Mouse (Mus musculus) forebrain, embryonic 16.5 days (tissue): ENCODE measurements around the gene Usp50. TPM values are rescaled to one million over a fixed set of nuclear protein-coding genes. Genes with fewer than 3 reads are reported as not detected.
A peak's percentile ranks its signal among the peaks of the same experiment; 100 is the strongest.

Experiments
- ATAC-seq: fragments of 200-750 bp; cut with Nextera tagmentation; 2 replicates; pipeline ENCODE4 v1.8.0; 2017; ENCODE audit warnings: mild to moderate bottlenecking, moderate library complexity
- H3K27ac ChIP-seq: fragments of 300-500 bp; sonication (generic); 2 replicates; pipeline ENCODE4 v1.5.1; 2014; ENCODE audit warnings: low read length, control low read depth
- H3K27me3 ChIP-seq: fragments of 300-500 bp; sonication (generic); replicated peaks from 2 replicates; pipeline ENCODE4 v1.6.1; 2014; ENCODE audit warnings: low read length; ENCODE audit not compliant: control insufficient read depth, insufficient read depth
- H3K36me3 ChIP-seq: fragments of 300-500 bp; sonication (generic); 2 replicates; pipeline ENCODE4 v1.6.1; 2014; ENCODE audit not compliant: control insufficient read depth, insufficient read depth
- H3K4me1 ChIP-seq: fragments of 300-500 bp; sonication (generic); replicated peaks from 2 replicates; pipeline ENCODE4 v1.6.1; 2014; ENCODE audit warnings: low read length; ENCODE audit not compliant: control insufficient read depth, insufficient read depth
- H3K4me2 ChIP-seq: fragments of 300-500 bp; sonication (generic); 2 replicates; pipeline ENCODE4 v1.6.1; 2014; ENCODE audit warnings: mild to moderate bottlenecking, low read length, control low read depth
- H3K4me3 ChIP-seq: fragments of 300-500 bp; sonication (generic); replicated peaks from 2 replicates; pipeline ENCODE4 v1.5.1; 2014; ENCODE audit warnings: mild to moderate bottlenecking, low read length, control low read depth
- H3K9ac ChIP-seq: fragments of 300-500 bp; sonication (generic); replicated peaks from 2 replicates; pipeline ENCODE4 v1.6.1; 2014; ENCODE audit warnings: low read depth, low read length, control low read depth
- H3K9me3 ChIP-seq: fragments of 300-500 bp; sonication (generic); 2 replicates; pipeline ENCODE4 v1.6.1; 2016; ENCODE audit warnings: low read length; ENCODE audit not compliant: control insufficient read depth
- WGBS: fragments of 180-500 bp; shearing (Covaris S2); extraction: QIAGEN DNeasy Blood & Tissue Kit; methylation state at CpG from one replicate; pipeline ENCODE4 v1.1.7; 2014; 5-methylcytosine and 5-hydroxymethylcytosine counted together
- polyA plus RNA-seq: library from polyadenylated mRNA; unstranded; fragments of >200 nt; fragmentation: Nextera tagmentation; extraction: Ambion mirVana; gene quantifications from 2 replicates; pipeline ENCODE4 v1.2.1, GENCODE M21; 2015

Gene Usp50
- polyA plus RNA-seq, 1 experiment from 2014 or later: 2.2 TPM

- no peak overlapping the region for H3K27ac ChIP-seq
- no peak overlapping the region for H3K9ac ChIP-seq
- no peaks in the 10 kb centered on the region for H3K4me1 ChIP-seq
- no peaks in the 10 kb centered on the region for H3K27me3 ChIP-seq
- H3K36me3 ChIP-seq: no peaks in the 10 kb centered on the region
- WGBS: 62% methylated on average over 3 of the region's 3 CpGs
- H3K4me2 ChIP-seq: no peak overlapping the region
- peak; percentile 90 for ATAC-seq
- H3K4me3 ChIP-seq: no peak overlapping the region
- H3K9me3 ChIP-seq: no peaks in the 10 kb centered on the region
Measured at GRCm38 (mm10) chr2:126782433-126782832, 837 bp downstream of the Usp50 start.

GRCm38 (mm10) chr2:126781478-126781877 lies 1.8 kb downstream of the Usp50 start:
- 92% methylated on average over 1 of the region's 1 CpGs for WGBS
- H3K9me3 ChIP-seq: no peaks in the 10 kb centered on the region

GRCm38 (mm10) chr2:126780286-126780685 lies 3.0 kb downstream of the Usp50 start:
- Histone ChIP-seq H3K36me3 (no peaks in the 10 kb centered on the region), H3K9me3 (no peaks in the 10 kb centered on the region), H3K9ac (no peak overlapping the region), H3K27me3 (no peaks in the 10 kb centered on the region), H3K4me2 (no peak overlapping the region), H3K4me1 (no peaks in the 10 kb centered on the region), H3K27ac (no peak overlapping the region), H3K4me3 (no peak overlapping the region)
- whole genome bisulfite sequencing: 91% methylated on average over 10 of the region's 10 CpGs
- ATAC-seq: no peak

More at GRCm38 (mm10) chr2:126781478-126781877, 1.8 kb downstream of the Usp50 start:
- Histone ChIP-seq H3K4me2 (no peak overlapping the region), H3K4me3 (no peak overlapping the region), H3K27me3 (no peaks in the 10 kb centered on the region), H3K9ac (no peak overlapping the region), H3K4me1 (no peaks in the 10 kb centered on the region), H3K36me3 (no peaks in the 10 kb centered on the region), H3K27ac (no peak overlapping the region)
- no peak for ATAC-seq

GRCm38 (mm10) chr2:126778806-126779205 lies 4.5 kb downstream of the Usp50 start:
- Histone ChIP-seq H3K36me3 (no peaks in the 10 kb centered on the region), H3K9me3 (no peaks in the 10 kb centered on the region), H3K27ac (no peak overlapping the region), H3K27me3 (no peaks in the 10 kb centered on the region), H3K4me2 (no peak overlapping the region), H3K4me3 (no peak overlapping the region), H3K4me1 (no peaks in the 10 kb centered on the region), H3K9ac (no peak overlapping the region)
- ATAC-seq: no peak
- 90% methylated on average over 4 of the region's 4 CpGs for WGBS

- WGBS: 36% methylated on average over 1 of the region's 1 CpGs
- no peaks in the 10 kb centered on the region for H3K9me3 ChIP-seq
- no peaks in the 10 kb centered on the region for H3K36me3 ChIP-seq
- no peak overlapping the region for H3K27ac ChIP-seq
- no peak for ATAC-seq
- H3K4me3 ChIP-seq: no peak overlapping the region
- no peak overlapping the region for H3K9ac ChIP-seq
- no peak overlapping the region for H3K4me2 ChIP-seq
- H3K27me3 ChIP-seq: no peaks in the 10 kb centered on the region
- no peaks in the 10 kb centered on the region for H3K4me1 ChIP-seq
Measured at GRCm38 (mm10) chr2:126776416-126776815, 6.9 kb downstream of the Usp50 start.

GRCm38 (mm10) chr2:126775951-126776350 lies 7.3 kb downstream of the Usp50 start:
- H3K9me3 ChIP-seq: no peaks in the 10 kb centered on the region
- H3K4me3 ChIP-seq: no peak overlapping the region
- H3K27ac ChIP-seq: no peak overlapping the region
- WGBS: 73% methylated on average over 4 of the region's 4 CpGs
- no peaks in the 10 kb centered on the region for H3K27me3 ChIP-seq
- H3K9ac ChIP-seq: no peak overlapping the region
- H3K4me1 ChIP-seq: no peaks in the 10 kb centered on the region
- no peak for ATAC-seq
- no peaks in the 10 kb centered on the region for H3K36me3 ChIP-seq
- no peak overlapping the region for H3K4me2 ChIP-seq

GRCm38 (mm10) chr2:126772217-126772616 lies 11.1 kb downstream of the Usp50 start:
- Histone ChIP-seq H3K4me1 (no peaks in the 10 kb centered on the region), H3K9me3 (no peaks in the 10 kb centered on the region), H3K27ac (no peak overlapping the region), H3K27me3 (no peaks in the 10 kb centered on the region), H3K4me2 (no peak overlapping the region), H3K36me3 (no peaks in the 10 kb centered on the region), H3K4me3 (no peak overlapping the region), H3K9ac (no peak overlapping the region)
- ATAC-seq: no peak
- 92% methylated on average over 5 of the region's 5 CpGs for WGBS

GRCm38 (mm10) chr2:126769431-126770181 lies 13.7 kb downstream of the Usp50 start:
- H3K4me3 ChIP-seq: no peak overlapping the region
- no peak for ATAC-seq
- H3K27ac ChIP-seq: no peak overlapping the region
- no peaks in the 10 kb centered on the region for H3K36me3 ChIP-seq
- no peaks in the 10 kb centered on the region for H3K27me3 ChIP-seq
- H3K9me3 ChIP-seq: no peaks in the 10 kb centered on the region
- H3K4me1 ChIP-seq: peaks cover 7% of the 10 kb centered on the region
- H3K4me2 ChIP-seq: no peak overlapping the region
- WGBS: 76% methylated on average over 19 of the region's 19 CpGs
- H3K9ac ChIP-seq: no peak overlapping the region

- H3K36me3 ChIP-seq: no peaks in the 10 kb centered on the region
- peaks cover 7% of the 10 kb centered on the region for H3K4me1 ChIP-seq
- no peaks in the 10 kb centered on the region for H3K9me3 ChIP-seq
- H3K27ac ChIP-seq: no peak overlapping the region
- no peak overlapping the region for H3K9ac ChIP-seq
- WGBS: 82% methylated on average over 4 of the region's 4 CpGs
- no peak overlapping the region for H3K4me2 ChIP-seq
- H3K4me3 ChIP-seq: no peak overlapping the region
- H3K27me3 ChIP-seq: no peaks in the 10 kb centered on the region
- no peak for ATAC-seq
Measured at GRCm38 (mm10) chr2:126768194-126768593, 15.1 kb downstream of the Usp50 start.

GRCm38 (mm10) chr2:126767599-126767998 lies 15.7 kb downstream of the Usp50 start:
- no peak for ATAC-seq
- H3K4me1 ChIP-seq: peaks cover 7% of the 10 kb centered on the region
- no peaks in the 10 kb centered on the region for H3K36me3 ChIP-seq
- no peak overlapping the region for H3K27ac ChIP-seq
- H3K4me3 ChIP-seq: no peak overlapping the region
- no peaks in the 10 kb centered on the region for H3K27me3 ChIP-seq
- H3K9me3 ChIP-seq: no peaks in the 10 kb centered on the region
- no peak overlapping the region for H3K4me2 ChIP-seq
- no peak overlapping the region for H3K9ac ChIP-seq
- 99% methylated on average over 3 of the region's 3 CpGs for WGBS
